Mouse (Mus musculus) myocyte (in vitro differentiated cells): ENCODE measurements at regions not wholly inside any gene's neighbourhood (a gene's known extent, or its start where the extent isn't known, plus 50 kb on each side); places are given as distances from the start of the nearest gene placed in this dataset.

Experiments
- H3K27me3 ChIP-seq: one replicate; pipeline ENCODE4 v1.6.1; 2011; ENCODE audit not compliant: control insufficient read depth, insufficient read depth, insufficient read length
- H3K36me3 ChIP-seq: one replicate; pipeline ENCODE4 v1.6.1; 2011; ENCODE audit not compliant: control insufficient read depth, insufficient read depth
- H3K4me2 ChIP-seq: one replicate; pipeline ENCODE4 v1.6.1; 2011; ENCODE audit warnings: low read depth, control low read depth
- H3K4me3 ChIP-seq: one replicate; pipeline ENCODE4 v1.5.1; 2011; ENCODE audit warnings: mild to moderate bottlenecking, control low read depth, moderate library complexity
- H3K79me2 ChIP-seq: one replicate; pipeline ENCODE4 v1.6.1; 2011; ENCODE audit not compliant: control insufficient read depth, insufficient read depth
- H3ac ChIP-seq: one replicate; pipeline ENCODE4 v1.6.1; 2011; ENCODE audit not compliant: control insufficient read depth, insufficient read length
- CEBPB ChIP-seq: IDR thresholded peaks from 2 replicates; pipeline ENCODE4 v1.6.1; 2011; ENCODE audit warnings: mild to moderate bottlenecking, moderate library complexity; ENCODE audit not compliant: poor library complexity, insufficient read depth, severe bottlenecking
- E2F4 ChIP-seq: IDR thresholded peaks from one replicate; pipeline ENCODE4 v1.6.1; 2011; ENCODE audit warnings: mild to moderate bottlenecking, control low read depth, moderate library complexity; ENCODE audit not compliant: insufficient read depth
- MAX ChIP-seq: IDR thresholded peaks from one replicate; pipeline ENCODE4 v1.6.1; 2011; ENCODE audit warnings: low read depth, mild to moderate bottlenecking, control low read depth
- MYOD1 ChIP-seq, 3 experiments: IDR thresholded peaks; one replicate each; pipeline ENCODE4 v1.6.1; 2011; ENCODE audit warnings: control low read depth in 2 of 3, low read depth in 2 of 3, mild to moderate bottlenecking in 2 of 3, moderate library complexity in 1 of 3; ENCODE audit not compliant: insufficient read length in 2 of 3, control insufficient read depth in 1 of 3
- MYOG ChIP-seq, 3 experiments: IDR thresholded peaks; one replicate each; pipeline ENCODE4 v1.6.1; 2011; ENCODE audit warnings: control low read depth in 2 of 3, low read depth in 2 of 3, mild to moderate bottlenecking in 2 of 3; ENCODE audit not compliant: insufficient read length in 2 of 3, control insufficient read depth in 1 of 3, insufficient read depth in 1 of 3
- POLR2A ChIP-seq: IDR thresholded peaks from one replicate; pipeline ENCODE4 v1.6.1; 2011; ENCODE audit warnings: low read depth, mild to moderate bottlenecking, control low read depth, moderate library complexity; ENCODE audit not compliant: insufficient read length
- POLR2AphosphoS2 ChIP-seq: IDR thresholded peaks from one replicate; pipeline ENCODE4 v1.6.1; 2011; ENCODE audit warnings: low read depth, control low read depth; ENCODE audit not compliant: insufficient read length
- REST ChIP-seq: IDR thresholded peaks from one replicate; pipeline ENCODE4 v1.6.1; 2011; ENCODE audit warnings: mild to moderate bottlenecking, control low read depth, moderate library complexity; ENCODE audit not compliant: insufficient read depth, insufficient read length
- SRF ChIP-seq: IDR thresholded peaks from one replicate; pipeline ENCODE4 v1.6.1; 2011; ENCODE audit warnings: low read depth; ENCODE audit not compliant: control insufficient read depth, insufficient read length
- USF1 ChIP-seq: IDR thresholded peaks from one replicate; pipeline ENCODE4 v1.6.1; 2011; ENCODE audit warnings: low read depth, mild to moderate bottlenecking, control low read depth, moderate library complexity

GRCm38 (mm10) chr3:9887627-9887994, 200.3 kb upstream of the Gm9833 start:
- Histone ChIP-seq H3K4me3 (no peak overlapping the region), H3ac (no peak overlapping the region), H3K4me2 (no peak overlapping the region), H3K79me2 (no peaks in the 10 kb centered on the region), H3K36me3 (no peaks in the 10 kb centered on the region), H3K27me3 (no peaks in the 10 kb centered on the region)
- no peak for TF ChIP-seq REST

- Histone ChIP-seq H3K27me3 (no peaks in the 10 kb centered on the region), H3K36me3 (no peaks in the 10 kb centered on the region), H3K4me3 (no peak overlapping the region), H3K79me2 (no peaks in the 10 kb centered on the region), H3ac (no peak overlapping the region), H3K4me2 (no peak overlapping the region)
- TF ChIP-seq POLR2A, result no peak
- TF ChIP-seq POLR2AphosphoS2, result no peak
- TF ChIP-seq REST, result no peak
- no peak for TF ChIP-seq E2F4
- TF ChIP-seq MYOD1 (IDR thresholded peaks at IDR 0.05; ENCODE audit: control insufficient read depth in 1 of 3, insufficient read length in 2 of 3, low read depth in 2 of 3), result peak in 2 of 3 experiments; percentile 83 to 85
Observed at GRCm38 (mm10) chr3:9888051-9888450, 199.9 kb upstream of the Gm9833 start.

- TF ChIP-seq MYOG (IDR thresholded peaks at IDR 0.05; ENCODE audit: control insufficient read depth in 1 of 3, insufficient read depth in 1 of 3, insufficient read length in 2 of 3, low read depth in 2 of 3), result no peak
- no peak for TF ChIP-seq MAX
- no peak for TF ChIP-seq MYOD1 (IDR thresholded peaks at IDR 0.05; ENCODE audit: control insufficient read depth in 1 of 3, insufficient read length in 2 of 3, low read depth in 2 of 3)
- no peak for TF ChIP-seq E2F4
- H3ac ChIP-seq, result no peak overlapping the region
- no peaks in the 10 kb centered on the region for H3K36me3 ChIP-seq
- no peak overlapping the region for H3K4me3 ChIP-seq
- no peak overlapping the region for H3K4me2 ChIP-seq
- H3K27me3 ChIP-seq, result no peaks in the 10 kb centered on the region
- H3K79me2 ChIP-seq, result no peaks in the 10 kb centered on the region
Observed at GRCm38 (mm10) chr3:9892884-9893494, 194.9 kb upstream of the Gm9833 start.

- no peaks in the 10 kb centered on the region for H3K79me2 ChIP-seq
- H3K4me2 ChIP-seq, result no peak overlapping the region
- no peak overlapping the region for H3K4me3 ChIP-seq
- no peak for TF ChIP-seq CEBPB
- H3K27me3 ChIP-seq, result no peaks in the 10 kb centered on the region
- no peaks in the 10 kb centered on the region for H3K36me3 ChIP-seq
- no peak overlapping the region for H3ac ChIP-seq
Observed at GRCm38 (mm10) chr3:9895396-9896135, 192.3 kb upstream of the Gm9833 start.

- H3K27me3 ChIP-seq, result no peaks in the 10 kb centered on the region
- no peak overlapping the region for H3K4me2 ChIP-seq
- H3ac ChIP-seq, result no peak overlapping the region
- H3K4me3 ChIP-seq, result no peak overlapping the region
- H3K79me2 ChIP-seq, result no peaks in the 10 kb centered on the region
- no peak for TF ChIP-seq MYOD1 (IDR thresholded peaks at IDR 0.05; ENCODE audit: control insufficient read depth in 1 of 3, insufficient read length in 2 of 3, low read depth in 2 of 3)
- TF ChIP-seq MYOG (IDR thresholded peaks at IDR 0.05; ENCODE audit: control insufficient read depth in 1 of 3, insufficient read depth in 1 of 3, insufficient read length in 2 of 3, low read depth in 2 of 3), result no peak
- H3K36me3 ChIP-seq, result no peaks in the 10 kb centered on the region
Observed at GRCm38 (mm10) chr3:9896303-9896702, 191.6 kb upstream of the Gm9833 start.

DNA sequence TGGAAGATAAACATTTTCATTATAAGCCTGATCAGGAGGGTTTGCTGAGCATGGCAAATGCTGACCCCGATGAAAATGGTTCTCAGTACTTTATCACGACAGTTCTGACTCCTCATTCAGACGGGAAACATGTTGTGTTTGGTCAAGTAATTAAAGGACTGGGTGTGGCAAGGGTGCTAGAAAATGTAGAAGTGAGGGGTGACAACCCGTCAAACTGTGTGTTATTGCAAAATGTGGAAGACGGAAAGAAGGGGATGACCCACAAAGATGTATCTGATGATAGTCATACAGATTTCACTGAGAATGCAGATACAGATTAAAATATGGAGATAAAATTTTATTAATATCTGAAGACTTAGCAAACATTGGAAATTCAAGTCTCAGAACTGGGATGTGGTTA, 186.2 kb upstream of the Gm9833 start:
- Histone ChIP-seq H3K36me3 (no peaks in the 10 kb centered on the region), H3K27me3 (no peaks in the 10 kb centered on the region), H3K4me3 (no peak overlapping the region), H3ac (no peak overlapping the region), H3K4me2 (no peak overlapping the region), H3K79me2 (no peaks in the 10 kb centered on the region)
- TF ChIP-seq SRF (no peak), MYOG (IDR thresholded peaks at IDR 0.05; ENCODE audit: control insufficient read depth in 1 of 3, insufficient read depth in 1 of 3, insufficient read length in 2 of 3, low read depth in 2 of 3) (no peak), USF1 (no peak), POLR2A (no peak), POLR2AphosphoS2 (no peak)
